Mouse (Mus musculus): ENCODE data around the gene Ttc19. TPM values are rescaled to one million over a fixed set of nuclear protein-coding genes. Genes with fewer than 3 reads are reported as not detected.
A peak's percentile ranks its signal among the peaks of the same experiment; 100 is the strongest.

Gene Ttc19
- total RNA-seq (2012; rRNA removed) (11.1 and 12.7 TPM in 2 replicates), polyA plus RNA-seq (2012; ENCODE audit: insufficient read depth in 1 of 2, insufficient read length in 2 of 2, low read depth in 1 of 2, low replicate concordance in 2 of 2, missing spikeins in 1 of 2) (10 to 100 TPM in 1 of 2 experiments, not detected in 1; 11.4 TPM)

- Histone ChIP-seq H3K79me2 (ENCODE audit: control insufficient read depth, insufficient read depth, low read length, poor library complexity) (peaks cover 8% of the 10 kb centered on the region), H3K9me3 (replicated peaks; ENCODE audit: insufficient read depth, low read length) (no peaks in the 10 kb centered on the region), H3K27me3 (ENCODE audit: control insufficient read depth in 1 of 2, insufficient read depth in 2 of 2, low read length in 2 of 2) (no peaks in the 10 kb centered on the region), H3K36me3 (ENCODE audit: control insufficient read depth in 1 of 2, insufficient read depth in 2 of 2, low read length in 2 of 2) (peaks cover 0 to 14% of the 10 kb centered on the region in 2 experiments; a peak in 3 of 4 replicates), H3K4me1 (ENCODE audit: control insufficient read depth in 1 of 2, insufficient read depth in 2 of 2, low read length in 2 of 2) (peaks cover 3 to 8% of the 10 kb centered on the region in 2 experiments; a peak in 3 of 4 replicates), H3K27ac (ENCODE audit: control insufficient read depth, low read depth, low read length) (peak within 1 kb of the TSS; percentile 91), H3K4me3 (ENCODE audit: control insufficient read depth in 1 of 2, insufficient read depth in 1 of 2, low read depth in 2 of 2, low read length in 2 of 2) (peak within 1 kb of the TSS; percentile 84 to 92), H3K9ac (ENCODE audit: control insufficient read depth, low read depth, low read length, poor library complexity, severe bottlenecking) (peak within 1 kb of the TSS; percentile 97)
- DNase-seq (ENCODE audit: low read depth, low spot score): peak; percentile 97
- TF ChIP-seq ZMIZ1 (IDR thresholded peaks at IDR 0.05; ENCODE audit: low read depth, low read length) (peak; percentile 98), MAZ (IDR thresholded peaks at IDR 0.05; ENCODE audit: low read depth, low read length) (peak; percentile 45), HCFC1 (IDR thresholded peaks at IDR 0.05; ENCODE audit: low read depth, low read length) (peak; percentile 74), GATA1 (IDR thresholded peaks at IDR 0.05; ENCODE audit: low read depth, low read length) (peak; percentile 33), BHLHE40 (IDR thresholded peaks at IDR 0.05; ENCODE audit: borderline replicate concordance, low read depth, low read length) (no peak), POLR2AphosphoS5 (IDR thresholded peaks at IDR 0.05; ENCODE audit: borderline replicate concordance, low read depth, low read length) (no peak), MYC (IDR thresholded peaks at IDR 0.05; ENCODE audit: low read depth, low read length) (peak; percentile 80), TCF12 (IDR thresholded peaks at IDR 0.05; ENCODE audit: low read depth, low read length) (peak; percentile 79), CHD2 (IDR thresholded peaks at IDR 0.05; ENCODE audit: low read length) (no peak), GABPA (IDR thresholded peaks at IDR 0.05; ENCODE audit: low read depth, low read length) (no peak; the same call in 1 of the 2 replicates), TAL1 (IDR thresholded peaks at IDR 0.05; ENCODE audit: low read length) (no peak), CHD1 (IDR thresholded peaks at IDR 0.05; ENCODE audit: low read depth, low read length) (peak; percentile 68; the same call in 1 of the 2 replicates), ZC3H11A (IDR thresholded peaks at IDR 0.05; ENCODE audit: low read depth, low read length) (peak; percentile 94), NELFE (IDR thresholded peaks at IDR 0.05; ENCODE audit: low read depth, low read length) (peak; percentile 98), POLR2A (IDR thresholded peaks at IDR 0.05; ENCODE audit: control insufficient read depth in 1 of 2, insufficient read depth in 1 of 2, low read depth in 1 of 2, low read length in 2 of 2, poor library complexity in 1 of 2) (peak; percentile 97 to 99), UBTF (IDR thresholded peaks at IDR 0.05; ENCODE audit: borderline replicate concordance, insufficient read depth, low read depth, low read length) (peak; percentile 90; the same call in 1 of the 2 replicates), CTCF (IDR thresholded peaks at IDR 0.05 in 2 of 3, conservative IDR thresholded peaks at IDR 0.05 in 1 of 3; ENCODE audit: control insufficient read depth in 1 of 3, insufficient read depth in 1 of 3, low read depth in 2 of 3, low read length in 3 of 3, poor library complexity in 1 of 3, severe bottlenecking in 1 of 3) (peak in 2 of 3 experiments; percentile 68 to 76; a peak in 5 of 6 replicates), ZKSCAN1 (IDR thresholded peaks at IDR 0.05; ENCODE audit: low read depth, low read length) (no peak), MAFK (IDR thresholded peaks at IDR 0.05; ENCODE audit: borderline replicate concordance, low read depth, low read length) (no peak), ETS1 (IDR thresholded peaks at IDR 0.05; ENCODE audit: low read depth, low read length) (peak; percentile 52; the same call in 1 of the 2 replicates), MAX (IDR thresholded peaks at IDR 0.05; ENCODE audit: low read length) (peak; percentile 66), NRF1 (IDR thresholded peaks at IDR 0.05; ENCODE audit: insufficient read depth, low read depth, low read length, poor library complexity, severe bottlenecking) (peak; percentile 86), MYB (IDR thresholded peaks at IDR 0.05; ENCODE audit: low read depth, low read length) (no peak), ZNF384 (IDR thresholded peaks at IDR 0.05; ENCODE audit: low read depth, low read length) (peak; percentile 96), ELF1 (IDR thresholded peaks at IDR 0.05; ENCODE audit: low read depth, low read length) (0 out of 2 replicates have a peak, but pooled peaks have one; percentile 47), TBP (IDR thresholded peaks at IDR 0.05; ENCODE audit: low read depth, low read length) (peak; percentile 72; the same call in 1 of the 2 replicates), MEF2A (IDR thresholded peaks at IDR 0.05; ENCODE audit: extremely low read depth, insufficient replicate concordance, low read depth, low read length, poor library complexity, severe bottlenecking) (no peak), USF2 (IDR thresholded peaks at IDR 0.05; ENCODE audit: borderline replicate concordance in 1 of 2, insufficient read depth in 1 of 2, low read depth in 1 of 2, low read length in 2 of 2) (no peak), RCOR1 (IDR thresholded peaks at IDR 0.05; ENCODE audit: low read depth, low read length) (0 out of 2 replicates have a peak, but pooled peaks have one; percentile 11), RAD21 (IDR thresholded peaks at IDR 0.05; ENCODE audit: low read depth, low read length) (peak; percentile 99), JUND (IDR thresholded peaks at IDR 0.05; ENCODE audit: low read depth, low read length) (no peak), KAT2A (conservative IDR thresholded peaks at IDR 0.05; ENCODE audit: low read depth, low read length) (no peak; the same call in 1 of the 2 replicates), E2F4 (IDR thresholded peaks at IDR 0.05; ENCODE audit: borderline replicate concordance, low read depth, low read length) (no peak)
Measured at GRCm38 (mm10) chr11:62280675-62281600, at the start of gene Ttc19, which contains the start of gene Zswim7. Ttc19 (plus strand) TSS chr11:62281473. Zswim7 (minus strand) TSS chr11:62281375.
